Mouse (Mus musculus): Measurements from ENCODE around the gene Ripk3. TPM values are rescaled to one million over a fixed set of nuclear protein-coding genes. Genes with fewer than 3 reads are reported as not detected.

The Ripk3 gene
- polyA plus RNA-seq, 1 experiment from 2014 or later: 2.8 TPM

DNA sequence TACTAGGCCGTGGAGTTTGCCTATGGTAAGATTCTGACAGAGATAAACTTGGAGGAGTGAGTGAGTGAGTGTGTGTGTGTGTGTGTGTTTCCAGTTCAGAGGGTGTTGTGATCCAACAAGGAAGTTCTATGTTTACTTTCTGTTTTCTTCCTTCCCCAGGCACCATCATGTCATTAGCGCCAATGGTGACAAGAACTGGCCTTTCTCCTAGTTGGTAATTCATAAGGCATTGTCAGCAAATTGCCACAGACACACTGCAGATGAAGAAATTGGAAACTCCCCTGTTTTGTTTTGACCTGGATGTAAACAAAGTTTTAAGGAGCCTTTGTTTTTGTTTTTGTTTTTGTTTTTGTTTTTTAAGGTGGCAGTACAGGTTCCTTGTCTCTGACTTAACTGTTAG lies 4.8 kb upstream of the Ripk3 start:
- H3K27ac ChIP-seq (replicated peaks): no peak overlapping the region
- no peak overlapping the region for H3K9ac ChIP-seq (replicated peaks)
- peaks cover 3% of the 10 kb centered on the region for H3K4me1 ChIP-seq
- no peaks in the 10 kb centered on the region for H3K9me3 ChIP-seq (replicated peaks)
- H3K36me3 ChIP-seq: no peaks in the 10 kb centered on the region
- H3K4me3 ChIP-seq (replicated peaks): no peak overlapping the region
- no peak for ATAC-seq (ENCODE audit: low FRiP score)
- peaks cover 23% of the 10 kb centered on the region for H3K27me3 ChIP-seq (replicated peaks)
- WGBS: 76% methylated on average over 2 of the region's 2 CpGs
- H3K4me2 ChIP-seq: no peak overlapping the region

DNA sequence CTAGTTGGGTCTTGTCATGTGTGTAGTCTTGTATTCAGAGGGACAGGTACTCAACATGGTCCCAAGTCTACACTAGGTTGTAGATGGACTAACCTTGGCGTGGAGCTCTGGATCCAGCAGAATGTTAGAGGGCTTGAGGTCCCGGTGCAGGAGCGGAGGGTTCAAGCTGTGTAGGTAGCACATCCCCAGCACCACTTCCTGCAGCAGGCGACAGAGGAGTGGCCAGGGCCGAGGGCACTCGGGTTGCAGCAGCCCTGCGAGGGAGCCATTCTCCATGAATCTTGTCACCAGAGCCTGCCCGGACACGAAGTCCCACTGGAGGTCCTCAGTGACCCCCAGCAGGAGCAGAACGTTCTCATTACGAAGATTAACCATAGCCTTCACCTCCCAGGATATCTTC lies 934 bp downstream of the Ripk3 start:
- Histone ChIP-seq H3K4me3 (replicated peaks) (peak overlapping the region; percentile 22; the same call in 1 of the 2 replicates), H3K27me3 (replicated peaks) (peaks cover 73% of the 10 kb centered on the region), H3K4me1 (peaks cover 21% of the 10 kb centered on the region), H3K4me2 (peak overlapping the region; percentile 54), H3K9me3 (replicated peaks) (no peaks in the 10 kb centered on the region), H3K9ac (replicated peaks) (no peak overlapping the region), H3K27ac (replicated peaks) (no peak overlapping the region), H3K36me3 (no peaks in the 10 kb centered on the region)
- ATAC-seq (ENCODE audit: low FRiP score): no peak
- WGBS: 30% methylated on average over 11 of the region's 11 CpGs

DNA sequence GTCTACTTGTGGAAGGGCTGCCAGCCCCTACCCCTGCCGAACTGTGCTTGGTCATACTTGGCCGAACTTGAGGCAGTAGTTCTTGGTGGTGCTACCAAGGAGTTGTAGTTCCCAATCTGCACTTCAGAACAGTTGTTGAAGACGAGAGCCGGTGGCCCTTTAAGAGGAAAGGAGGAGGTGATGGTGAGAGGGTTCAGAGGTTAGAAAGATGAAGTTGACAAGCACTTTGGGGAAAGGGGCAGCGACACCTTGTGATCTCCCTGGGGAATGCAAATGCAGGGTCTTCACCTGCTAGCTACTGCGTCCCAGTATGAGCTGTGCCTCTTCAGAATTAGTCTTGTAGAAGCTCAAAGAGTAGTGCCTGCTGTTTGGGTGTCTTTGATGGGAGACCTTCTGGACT lies 3.5 kb downstream of the Ripk3 start:
- no peaks in the 10 kb centered on the region for H3K36me3 ChIP-seq
- WGBS: 35% methylated on average over 6 of the region's 6 CpGs
- peaks cover 90% of the 10 kb centered on the region for H3K27me3 ChIP-seq (replicated peaks)
- no peak overlapping the region for H3K9ac ChIP-seq (replicated peaks)
- H3K4me2 ChIP-seq: no peak overlapping the region
- no peak overlapping the region for H3K27ac ChIP-seq (replicated peaks)
- no peaks in the 10 kb centered on the region for H3K9me3 ChIP-seq (replicated peaks)
- ATAC-seq (ENCODE audit: low FRiP score): no peak
- peaks cover 30% of the 10 kb centered on the region for H3K4me1 ChIP-seq
- H3K4me3 ChIP-seq (replicated peaks): no peak overlapping the region

DNA sequence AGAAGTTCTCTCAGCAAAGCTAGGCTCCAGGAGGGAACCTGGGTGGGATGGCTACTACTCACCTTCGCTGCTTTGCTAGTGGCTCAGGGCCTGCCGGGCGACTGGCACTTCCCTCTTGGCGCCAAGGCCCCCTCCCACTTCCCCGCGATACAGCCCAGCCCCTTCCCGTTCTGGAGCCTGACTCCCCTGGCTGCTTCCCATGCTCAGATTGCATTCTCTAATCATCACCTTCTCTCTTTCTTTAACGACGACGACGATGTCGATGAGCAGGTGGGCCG lies 4.8 kb downstream of the Ripk3 start, which contains the start of gene Adcy4:
TSS of gene Adcy4 (minus strand) at position 138 of the 278 bp plus-strand sequence.
- peak within 1 kb of the TSS; percentile 53 for H3K4me2 ChIP-seq
- H3K9ac ChIP-seq (replicated peaks): peak within 1 kb of the TSS; percentile 28; the same call in 1 of the 2 replicates
- H3K27me3 ChIP-seq (replicated peaks): peaks cover 79% of the 10 kb centered on the region
- peaks cover 30% of the 10 kb centered on the region for H3K4me1 ChIP-seq
- peak within 1 kb of the TSS; percentile 46; the same call in 1 of the 2 replicates for H3K27ac ChIP-seq (replicated peaks)
- peak within 1 kb of the TSS; percentile 32 for H3K4me3 ChIP-seq (replicated peaks)
- H3K36me3 ChIP-seq: no peaks in the 10 kb centered on the region
- WGBS: 7% methylated on average over 13 of the region's 13 CpGs
- H3K9me3 ChIP-seq (replicated peaks): no peaks in the 10 kb centered on the region
- ATAC-seq (ENCODE audit: low FRiP score): no peak

DNA sequence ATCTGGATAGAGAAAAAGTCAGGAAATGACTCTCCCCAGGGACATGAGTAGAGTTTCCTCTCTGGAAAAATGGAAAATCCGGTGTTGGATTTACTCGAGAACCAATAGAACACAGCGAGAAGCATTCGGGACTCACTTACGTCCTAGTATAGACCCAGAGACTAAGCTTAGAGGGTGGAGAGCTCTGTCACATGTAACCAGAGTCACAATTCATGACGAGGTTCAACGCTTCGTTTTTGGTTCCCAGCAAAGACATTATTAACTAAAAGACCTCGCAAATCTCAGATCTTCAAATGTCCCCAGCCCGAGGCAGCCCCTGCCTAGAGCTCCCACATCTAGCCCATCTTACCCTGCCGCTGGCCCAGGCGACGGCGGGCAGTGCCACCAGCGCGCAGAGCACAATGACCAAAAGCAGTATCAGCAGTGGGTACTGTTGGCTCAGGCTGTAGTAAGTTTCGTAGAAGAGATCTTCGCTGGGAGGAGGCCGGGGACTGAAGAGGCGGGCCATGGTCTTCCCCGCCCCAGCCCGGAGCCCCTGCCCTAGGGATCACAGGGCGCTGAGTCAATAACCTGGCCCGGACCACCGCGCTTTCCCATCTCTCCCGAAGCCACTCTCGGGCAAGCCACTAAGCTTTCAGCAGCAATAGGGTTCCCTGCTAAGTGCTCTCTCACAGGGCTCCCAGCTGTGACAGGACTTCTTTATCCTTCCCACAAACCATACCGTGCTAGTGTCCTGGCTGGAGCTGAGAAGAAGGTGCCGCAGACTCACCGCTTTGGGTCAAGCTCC lies 5.3 kb downstream of the Ripk3 start:
- no peak for ATAC-seq (ENCODE audit: low FRiP score)
- Histone ChIP-seq H3K27ac (replicated peaks) (peak overlapping the region; percentile 46; the same call in 1 of the 2 replicates), H3K9ac (replicated peaks) (peak overlapping the region; percentile 28; the same call in 1 of the 2 replicates), H3K4me3 (replicated peaks) (peak overlapping the region; percentile 32), H3K27me3 (replicated peaks) (peaks cover 75% of the 10 kb centered on the region), H3K4me1 (peaks cover 26% of the 10 kb centered on the region), H3K36me3 (no peaks in the 10 kb centered on the region), H3K4me2 (peak overlapping the region; percentile 53), H3K9me3 (replicated peaks) (no peaks in the 10 kb centered on the region)
- WGBS: 2% methylated on average over 31 of the region's 31 CpGs

DNA sequence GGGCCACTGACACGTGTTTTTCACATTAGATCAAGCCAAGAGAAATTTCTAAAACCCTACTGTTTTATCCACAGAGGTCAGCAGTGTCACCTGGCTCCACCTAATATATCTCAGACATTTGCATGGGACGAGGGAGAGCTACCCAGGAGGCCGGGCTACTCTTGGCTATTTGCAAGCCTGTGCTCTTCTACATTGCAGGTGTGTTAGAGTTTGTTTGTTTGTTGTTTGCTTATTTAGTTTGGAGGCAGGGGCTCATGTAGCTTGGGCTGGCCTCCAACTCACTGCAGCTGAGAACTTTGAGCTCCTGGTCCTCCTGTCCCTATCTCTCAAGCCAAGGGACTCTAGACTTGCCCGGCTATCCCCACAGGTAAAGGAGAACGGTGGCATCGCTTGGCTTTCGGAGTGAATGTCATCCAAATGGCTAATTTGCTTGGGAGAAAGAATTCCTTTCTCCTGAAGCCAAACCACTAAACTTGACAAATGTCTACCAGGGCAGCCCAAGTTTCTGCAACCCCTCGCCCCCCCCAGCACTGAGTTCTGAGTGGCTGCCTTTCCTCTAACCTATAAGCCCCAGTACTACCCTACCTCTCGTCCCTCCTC lies 6.2 kb downstream of the Ripk3 start:
- peak overlapping the region; percentile 53 for H3K4me2 ChIP-seq
- no peaks in the 10 kb centered on the region for H3K9me3 ChIP-seq (replicated peaks)
- no peak for ATAC-seq (ENCODE audit: low FRiP score)
- H3K36me3 ChIP-seq: no peaks in the 10 kb centered on the region
- peak overlapping the region; percentile 32; the same call in 1 of the 2 replicates for H3K4me3 ChIP-seq (replicated peaks)
- H3K9ac ChIP-seq (replicated peaks): no peak overlapping the region
- H3K4me1 ChIP-seq: peaks cover 19% of the 10 kb centered on the region
- WGBS: 51% methylated on average over 9 of the region's 9 CpGs
- no peak overlapping the region for H3K27ac ChIP-seq (replicated peaks)
- peaks cover 68% of the 10 kb centered on the region for H3K27me3 ChIP-seq (replicated peaks)

DNA sequence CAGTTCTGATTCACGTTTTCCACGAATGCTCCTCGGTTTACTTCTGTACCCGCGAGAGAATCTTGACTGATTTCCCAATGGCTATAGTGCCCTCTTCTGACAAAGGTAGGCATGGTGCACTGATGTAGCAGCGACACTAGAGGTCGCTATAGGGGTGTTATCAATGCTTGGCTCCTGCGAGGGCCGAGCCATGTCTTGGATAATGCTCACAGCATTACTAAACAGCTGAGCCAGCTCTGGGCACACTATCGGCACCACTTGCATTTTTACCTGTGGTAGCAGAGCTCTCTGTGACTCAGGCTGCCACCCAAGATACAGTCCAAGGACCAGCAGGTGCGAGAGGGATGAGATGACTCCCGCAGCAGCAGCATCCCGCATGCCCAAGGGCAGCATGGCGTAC lies 7.4 kb downstream of the Ripk3 start:
- Histone ChIP-seq H3K9me3 (replicated peaks) (no peaks in the 10 kb centered on the region), H3K27me3 (replicated peaks) (peaks cover 58% of the 10 kb centered on the region), H3K9ac (replicated peaks) (0 out of 2 replicates have a peak overlapping the region, but pooled peaks have one; percentile 28), H3K4me1 (peaks cover 19% of the 10 kb centered on the region), H3K4me2 (peak overlapping the region; percentile 44), H3K36me3 (no peaks in the 10 kb centered on the region), H3K27ac (replicated peaks) (no peak overlapping the region), H3K4me3 (replicated peaks) (peak overlapping the region; percentile 26)
- ATAC-seq (ENCODE audit: low FRiP score): peak; percentile 76
- 17% methylated on average over 14 of the region's 14 CpGs for WGBS

DNA sequence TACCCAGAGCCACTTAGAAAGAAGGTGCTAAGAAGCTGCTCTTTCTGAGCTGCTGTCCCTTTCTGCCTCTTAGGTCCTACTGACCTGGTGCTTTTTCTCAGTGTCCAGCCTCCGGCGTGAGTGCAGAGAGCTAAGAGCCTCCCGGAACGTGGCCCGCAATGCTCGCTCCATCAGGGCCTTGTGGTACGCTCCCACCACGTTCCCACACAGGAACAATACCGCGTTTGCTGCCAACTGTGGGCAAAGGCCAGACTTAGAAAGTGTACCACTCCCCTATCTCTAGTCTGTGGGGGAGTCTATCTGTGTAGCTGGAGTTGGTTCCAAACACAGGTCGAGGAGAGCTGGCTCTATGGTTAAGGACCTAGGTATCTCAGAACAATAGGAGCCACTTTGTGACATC lies 7.9 kb downstream of the Ripk3 start:
- ATAC-seq (ENCODE audit: low FRiP score): no peak
- Histone ChIP-seq H3K4me3 (replicated peaks) (no peak overlapping the region), H3K9me3 (replicated peaks) (no peaks in the 10 kb centered on the region), H3K27ac (replicated peaks) (no peak overlapping the region), H3K36me3 (no peaks in the 10 kb centered on the region), H3K4me1 (peaks cover 19% of the 10 kb centered on the region), H3K4me2 (peak overlapping the region; percentile 44; the same call in 1 of the 2 replicates), H3K27me3 (replicated peaks) (peaks cover 52% of the 10 kb centered on the region), H3K9ac (replicated peaks) (no peak overlapping the region; the same call in 1 of the 2 replicates)
- 84% methylated on average over 11 of the region's 11 CpGs for WGBS

DNA sequence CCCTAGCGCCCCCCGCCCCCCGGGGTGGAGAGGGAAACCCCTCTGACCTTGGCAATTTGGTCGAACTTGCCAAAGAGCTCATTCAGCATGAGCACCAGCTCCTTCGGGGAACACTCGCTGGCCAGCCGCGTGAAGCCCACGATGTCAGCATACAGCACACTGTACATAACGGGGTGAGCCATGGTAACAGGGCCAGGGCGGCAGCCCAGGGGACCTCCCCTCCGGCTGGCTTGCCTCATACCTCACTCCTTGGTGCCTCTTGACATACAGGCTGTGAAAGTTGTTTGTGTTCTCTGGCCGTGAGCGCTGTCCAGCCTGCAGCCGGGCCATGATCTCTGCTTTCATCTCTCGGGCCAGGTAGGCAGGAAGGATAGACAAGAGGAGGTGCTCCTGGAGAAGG lies 9.0 kb downstream of the Ripk3 start:
- no peak overlapping the region for H3K27ac ChIP-seq (replicated peaks)
- peaks cover 53% of the 10 kb centered on the region for H3K27me3 ChIP-seq (replicated peaks)
- H3K4me3 ChIP-seq (replicated peaks): no peak overlapping the region
- H3K4me2 ChIP-seq: no peak overlapping the region
- no peaks in the 10 kb centered on the region for H3K36me3 ChIP-seq
- 73% methylated on average over 16 of the region's 16 CpGs for WGBS
- peaks cover 19% of the 10 kb centered on the region for H3K4me1 ChIP-seq
- ATAC-seq (ENCODE audit: low FRiP score): no peak
- no peak overlapping the region for H3K9ac ChIP-seq (replicated peaks)
- no peaks in the 10 kb centered on the region for H3K9me3 ChIP-seq (replicated peaks)

DNA sequence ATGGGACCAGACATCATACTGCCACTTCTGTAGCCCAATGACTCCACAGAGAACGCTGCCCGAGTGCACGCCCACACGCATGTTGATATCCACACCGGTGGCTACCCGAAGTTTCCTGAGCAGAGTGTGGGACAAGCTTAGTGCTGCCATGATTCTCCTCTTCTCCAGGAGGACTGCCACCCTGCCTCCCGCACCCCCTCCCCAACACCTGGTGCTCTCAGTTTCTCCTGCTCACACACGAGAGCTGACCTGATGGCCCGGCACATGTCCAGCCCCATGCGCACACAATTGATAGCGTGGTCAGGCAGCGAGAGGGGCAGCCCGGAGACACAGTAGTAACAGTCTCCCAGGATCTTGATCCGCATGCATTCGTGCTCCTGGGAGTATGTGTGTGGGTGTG lies 10.0 kb downstream of the Ripk3 start:
- Histone ChIP-seq H3K36me3 (no peaks in the 10 kb centered on the region), H3K9ac (replicated peaks) (no peak overlapping the region), H3K4me1 (peaks cover 14% of the 10 kb centered on the region), H3K4me3 (replicated peaks) (no peak overlapping the region), H3K9me3 (replicated peaks) (no peaks in the 10 kb centered on the region), H3K4me2 (no peak overlapping the region), H3K27ac (replicated peaks) (no peak overlapping the region), H3K27me3 (replicated peaks) (peaks cover 48% of the 10 kb centered on the region)
- no peak for ATAC-seq (ENCODE audit: low FRiP score)
- 93% methylated on average over 15 of the region's 15 CpGs for WGBS

DNA sequence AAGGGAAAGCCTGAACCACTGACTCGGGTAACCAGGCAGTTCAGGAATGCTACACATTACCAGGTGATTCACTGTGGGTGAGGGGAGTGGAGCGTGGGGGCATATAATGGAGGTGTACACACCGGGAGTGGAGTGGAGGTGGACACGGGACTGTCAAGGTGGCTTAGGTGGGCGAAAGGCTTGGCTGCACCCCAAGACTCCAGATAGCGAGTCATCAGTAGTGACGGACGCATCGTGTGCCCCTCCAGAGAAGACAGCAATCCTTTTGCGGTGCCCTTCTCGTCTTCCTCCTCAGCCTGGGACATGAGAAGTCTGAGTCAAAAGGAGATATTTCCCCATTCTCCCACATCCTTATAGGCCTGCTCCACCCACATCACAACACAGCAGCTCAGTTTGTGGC lies 10.9 kb downstream of the Ripk3 start:
- WGBS: 90% methylated on average over 11 of the region's 11 CpGs

DNA sequence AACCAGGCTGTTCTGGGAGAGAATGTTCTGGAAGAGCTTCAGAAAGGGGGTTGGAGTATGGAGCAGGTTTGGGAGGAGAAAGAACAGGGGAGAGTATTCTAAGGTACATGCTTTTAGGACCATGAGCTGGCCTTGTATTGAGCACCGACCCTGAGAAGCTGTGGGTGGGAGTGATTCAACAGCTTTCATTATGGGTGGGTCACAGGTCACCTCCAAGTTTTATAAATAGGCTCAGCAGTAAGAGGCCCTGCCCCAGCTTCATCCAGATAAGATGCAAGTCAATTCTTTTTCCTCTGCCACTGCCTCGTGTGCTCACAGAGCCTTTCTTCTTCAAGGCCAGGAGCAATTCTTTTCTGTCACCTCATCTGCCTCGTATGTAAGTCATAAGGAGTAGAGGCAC lies 11.5 kb downstream of the Ripk3 start:
- H3K27ac ChIP-seq (replicated peaks): no peak overlapping the region
- H3K4me3 ChIP-seq (replicated peaks): no peak overlapping the region
- no peak overlapping the region for H3K9ac ChIP-seq (replicated peaks)
- peaks cover 37% of the 10 kb centered on the region for H3K27me3 ChIP-seq (replicated peaks)
- no peak for ATAC-seq (ENCODE audit: low FRiP score)
- H3K4me2 ChIP-seq: no peak overlapping the region
- peaks cover 10% of the 10 kb centered on the region for H3K4me1 ChIP-seq
- 54% methylated on average over 3 of the region's 3 CpGs for WGBS
- no peaks in the 10 kb centered on the region for H3K9me3 ChIP-seq (replicated peaks)
- no peaks in the 10 kb centered on the region for H3K36me3 ChIP-seq

More for the DNA sequence above, 10.9 kb downstream of the Ripk3 start:
- Histone ChIP-seq H3K4me2 (no peak overlapping the region), H3K36me3 (no peaks in the 10 kb centered on the region), H3K27ac (replicated peaks) (no peak overlapping the region), H3K4me1 (peaks cover 10% of the 10 kb centered on the region), H3K4me3 (replicated peaks) (no peak overlapping the region), H3K9ac (replicated peaks) (no peak overlapping the region), H3K27me3 (replicated peaks) (peaks cover 39% of the 10 kb centered on the region), H3K9me3 (replicated peaks) (no peaks in the 10 kb centered on the region)
- ATAC-seq (ENCODE audit: low FRiP score): no peak
